Mouse (Mus musculus): ENCODE measurements around the gene Plxdc2. TPM values are rescaled to one million over a fixed set of nuclear protein-coding genes. Genes with fewer than 3 reads are reported as not detected.

The Plxdc2 gene
- polyA plus RNA-seq, 1 experiment from 2014 or later, result 20.1 TPM

DNA sequence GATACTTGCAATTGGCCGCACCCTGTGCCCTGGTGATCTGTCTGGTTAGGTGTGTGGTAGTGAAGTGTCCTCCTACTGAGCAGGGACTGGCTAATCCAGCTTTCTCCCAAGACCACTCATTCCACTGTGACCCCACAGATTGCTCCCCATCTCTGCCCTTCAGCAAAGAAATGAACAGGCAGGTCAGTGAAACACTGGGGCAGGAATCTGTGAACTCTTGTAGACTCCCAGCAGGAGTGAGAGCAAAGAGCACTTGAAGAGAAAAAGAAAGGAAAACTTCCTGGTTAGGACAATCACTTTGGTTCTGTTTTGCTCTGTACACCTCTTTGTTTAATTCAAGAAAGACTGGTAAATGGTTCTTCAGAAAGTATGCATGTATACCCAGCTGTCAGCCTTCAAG lies 1.8 kb downstream of the Plxdc2 start:
- Histone ChIP-seq H3K4me2 (ENCODE audit: low read depth, low read length) (peak overlapping the region; percentile 78), H3K9ac (ENCODE audit: low read length) (peak overlapping the region; percentile 65), H3K36me3 (ENCODE audit: control insufficient read depth, insufficient read depth) (no peaks in the 10 kb centered on the region), H3K9me3 (replicated peaks; ENCODE audit: control insufficient read depth, low read length) (no peaks in the 10 kb centered on the region), H3K4me1 (ENCODE audit: control insufficient read depth, insufficient read depth, low read length) (peaks cover 9% of the 10 kb centered on the region), H3K27ac (ENCODE audit: low read length) (no peak overlapping the region), H3K4me3 (ENCODE audit: low read length) (peak overlapping the region; percentile 86), H3K27me3 (ENCODE audit: control insufficient read depth, insufficient read depth, low read length) (no peaks in the 10 kb centered on the region)
- whole genome bisulfite sequencing, result 40% methylated on average over 1 of the region's 1 CpGs
- ATAC-seq (replicated peaks; ENCODE audit: extremely low read depth, insufficient read depth, low FRiP score), result no peak

DNA sequence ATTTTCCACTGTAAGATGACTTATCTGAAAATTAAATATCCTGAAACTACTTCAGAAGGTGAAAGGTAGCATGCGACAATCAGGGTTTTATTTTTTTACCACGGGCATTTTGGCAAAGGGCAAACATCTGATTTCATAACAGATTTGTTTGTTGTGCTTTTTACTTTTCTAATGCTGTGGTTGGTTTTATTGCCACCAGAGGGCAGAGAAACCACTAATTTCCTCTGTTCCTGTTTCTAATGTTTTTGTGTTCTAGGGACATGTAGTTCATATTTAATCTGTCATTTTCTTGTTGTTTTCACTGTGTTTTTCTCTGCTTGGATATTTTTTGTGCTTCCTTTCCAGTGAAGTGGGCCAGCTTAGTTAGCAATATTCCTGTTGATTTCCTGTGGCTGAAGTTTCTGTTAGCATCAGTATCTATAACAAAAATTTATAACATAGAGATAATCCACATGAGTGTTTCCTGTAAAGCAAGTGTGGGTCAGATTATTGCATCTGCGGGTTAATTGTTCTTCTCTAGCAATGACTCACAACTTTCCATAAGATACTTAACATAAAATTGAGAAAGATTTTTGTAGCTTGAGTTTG lies 3.3 kb downstream of the Plxdc2 start:
- 36% methylated on average over 3 of the region's 3 CpGs for WGBS
- Histone ChIP-seq H3K27ac (ENCODE audit: low read length) (no peak overlapping the region), H3K4me1 (ENCODE audit: control insufficient read depth, insufficient read depth, low read length) (peaks cover 9% of the 10 kb centered on the region), H3K36me3 (ENCODE audit: control insufficient read depth, insufficient read depth) (no peaks in the 10 kb centered on the region), H3K4me3 (ENCODE audit: low read length) (no peak overlapping the region), H3K9me3 (replicated peaks; ENCODE audit: control insufficient read depth, low read length) (no peaks in the 10 kb centered on the region), H3K9ac (ENCODE audit: low read length) (no peak overlapping the region), H3K27me3 (ENCODE audit: control insufficient read depth, insufficient read depth, low read length) (no peaks in the 10 kb centered on the region), H3K4me2 (ENCODE audit: low read depth, low read length) (no peak overlapping the region)
- ATAC-seq (replicated peaks; ENCODE audit: extremely low read depth, insufficient read depth, low FRiP score), result no peak

DNA sequence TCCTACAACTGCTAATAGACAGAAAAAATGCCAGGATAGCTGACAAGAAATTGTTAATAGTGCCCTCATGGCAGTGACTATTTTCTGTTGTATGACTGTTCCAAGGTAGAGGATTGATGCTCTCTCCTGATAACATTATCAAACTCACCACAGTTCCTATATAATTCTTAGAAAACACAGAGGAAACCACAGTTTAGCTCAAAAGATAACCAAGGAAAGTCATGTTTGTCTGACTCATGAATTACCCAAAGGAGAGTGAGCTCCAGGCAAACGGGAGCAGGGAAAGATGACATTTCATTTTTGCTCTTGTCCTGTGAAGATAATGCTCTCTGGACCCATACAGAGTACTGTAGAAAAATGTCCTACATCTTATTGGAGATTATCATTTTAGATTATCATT lies 8.6 kb downstream of the Plxdc2 start:
- H3K27ac ChIP-seq (ENCODE audit: low read length), result no peak overlapping the region
- H3K9me3 ChIP-seq (replicated peaks; ENCODE audit: control insufficient read depth, low read length), result no peaks in the 10 kb centered on the region
- H3K4me1 ChIP-seq (ENCODE audit: control insufficient read depth, insufficient read depth, low read length), result 0 out of 2 replicates have a peak, but pooled peaks cover 9% of the 10 kb centered on the region
- H3K4me3 ChIP-seq (ENCODE audit: low read length), result no peak overlapping the region
- H3K36me3 ChIP-seq (ENCODE audit: control insufficient read depth, insufficient read depth), result no peaks in the 10 kb centered on the region
- H3K9ac ChIP-seq (ENCODE audit: low read length), result no peak overlapping the region
- no peak for ATAC-seq (replicated peaks; ENCODE audit: extremely low read depth, insufficient read depth, low FRiP score)
- H3K27me3 ChIP-seq (ENCODE audit: control insufficient read depth, insufficient read depth, low read length), result no peaks in the 10 kb centered on the region
- H3K4me2 ChIP-seq (ENCODE audit: low read depth, low read length), result no peak overlapping the region
- 63% methylated on average over 1 of the region's 1 CpGs for WGBS

DNA sequence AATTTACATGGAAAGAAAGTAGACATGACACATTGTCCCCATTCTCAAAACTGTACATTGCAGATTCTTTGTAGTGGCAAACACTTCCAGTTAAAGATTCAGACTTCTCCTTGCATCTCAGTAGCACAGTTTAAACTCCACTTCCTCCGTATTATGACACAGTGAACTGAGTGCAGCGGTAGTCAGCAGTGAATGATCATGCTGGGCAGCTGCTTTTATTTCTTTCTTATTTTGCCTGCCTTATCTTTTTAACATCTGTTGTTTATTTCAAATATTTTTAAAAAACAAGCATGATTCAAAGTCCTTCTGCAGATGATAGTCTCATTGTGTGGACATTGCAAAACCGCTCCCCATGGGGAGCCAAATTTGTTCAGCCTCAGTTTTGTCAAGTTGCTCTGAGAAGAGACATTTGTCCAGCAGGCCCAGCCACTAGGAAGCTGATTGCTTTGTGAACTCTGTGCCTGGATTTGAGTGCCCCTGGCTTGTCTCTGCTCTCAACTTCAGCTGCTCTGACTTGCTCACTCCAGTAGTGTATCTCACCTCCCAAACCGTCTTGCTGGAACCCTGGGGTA lies 9.8 kb downstream of the Plxdc2 start:
- ATAC-seq (replicated peaks; ENCODE audit: extremely low read depth, insufficient read depth, low FRiP score), result no peak
- WGBS, result 58% methylated on average over 4 of the region's 4 CpGs
- H3K27me3 ChIP-seq (ENCODE audit: control insufficient read depth, insufficient read depth, low read length), result no peaks in the 10 kb centered on the region
- no peaks in the 10 kb centered on the region for H3K9me3 ChIP-seq (replicated peaks; ENCODE audit: control insufficient read depth, low read length)
- no peak overlapping the region for H3K4me2 ChIP-seq (ENCODE audit: low read depth, low read length)
- H3K4me1 ChIP-seq (ENCODE audit: control insufficient read depth, insufficient read depth, low read length), result 0 out of 2 replicates have a peak, but pooled peaks cover 9% of the 10 kb centered on the region
- H3K9ac ChIP-seq (ENCODE audit: low read length), result no peak overlapping the region
- H3K36me3 ChIP-seq (ENCODE audit: control insufficient read depth, insufficient read depth), result no peaks in the 10 kb centered on the region
- H3K27ac ChIP-seq (ENCODE audit: low read length), result no peak overlapping the region
- no peak overlapping the region for H3K4me3 ChIP-seq (ENCODE audit: low read length)

DNA sequence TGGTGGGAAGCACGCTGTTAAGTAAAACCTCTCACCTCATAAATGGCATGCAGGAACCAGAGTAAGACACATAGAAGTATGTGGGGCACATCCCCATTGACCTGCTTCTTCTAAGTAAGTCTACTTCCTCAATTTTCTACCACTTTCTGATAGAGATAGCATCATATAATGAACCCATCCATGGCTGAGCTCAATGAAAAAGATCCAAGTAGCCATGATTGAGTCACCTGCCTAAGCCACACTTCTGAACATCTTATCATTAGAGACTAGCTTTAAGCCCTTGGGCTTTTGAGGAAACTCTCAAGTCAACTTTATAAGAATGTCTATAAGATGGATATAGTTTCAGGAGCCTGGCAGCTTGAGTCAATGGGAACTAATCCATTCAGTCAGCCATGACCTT lies 14.3 kb downstream of the Plxdc2 start:
- Histone ChIP-seq H3K4me2 (ENCODE audit: low read depth, low read length) (no peak overlapping the region), H3K27ac (ENCODE audit: low read length) (no peak overlapping the region), H3K9me3 (replicated peaks; ENCODE audit: control insufficient read depth, low read length) (no peaks in the 10 kb centered on the region), H3K27me3 (ENCODE audit: control insufficient read depth, insufficient read depth, low read length) (no peaks in the 10 kb centered on the region), H3K9ac (ENCODE audit: low read length) (no peak overlapping the region), H3K36me3 (ENCODE audit: control insufficient read depth, insufficient read depth) (no peaks in the 10 kb centered on the region), H3K4me1 (ENCODE audit: control insufficient read depth, insufficient read depth, low read length) (0 out of 2 replicates have a peak, but pooled peaks cover 3% of the 10 kb centered on the region), H3K4me3 (ENCODE audit: low read length) (no peak overlapping the region)
- ATAC-seq (replicated peaks; ENCODE audit: extremely low read depth, insufficient read depth, low FRiP score), result no peak
- WGBS, result 84% methylated on average over 1 of the region's 1 CpGs

DNA sequence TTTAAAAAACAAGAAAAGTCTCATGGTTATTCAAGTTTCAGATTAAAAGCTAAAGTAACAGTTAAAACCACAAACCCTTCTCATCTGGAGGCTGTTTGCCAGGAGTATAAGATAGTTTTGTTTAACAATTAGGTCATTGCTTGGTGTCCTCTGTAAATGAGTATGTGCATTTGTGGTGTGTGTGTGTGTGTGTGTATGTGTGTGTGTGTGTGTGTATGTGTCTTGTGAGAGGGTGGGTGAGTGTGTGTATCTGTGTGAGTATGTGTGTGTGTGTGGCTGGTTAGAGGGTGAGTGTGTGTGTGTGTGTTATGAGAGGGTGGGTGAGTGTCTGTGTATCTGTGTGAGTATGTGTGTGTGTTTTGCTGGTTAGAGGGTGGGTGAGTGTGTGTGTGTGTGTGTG lies 18.2 kb downstream of the Plxdc2 start:
- Histone ChIP-seq H3K4me2 (ENCODE audit: low read depth, low read length) (no peak overlapping the region), H3K9me3 (replicated peaks; ENCODE audit: control insufficient read depth, low read length) (no peaks in the 10 kb centered on the region), H3K4me3 (ENCODE audit: low read length) (no peak overlapping the region), H3K4me1 (ENCODE audit: control insufficient read depth, insufficient read depth, low read length) (no peaks in the 10 kb centered on the region), H3K36me3 (ENCODE audit: control insufficient read depth, insufficient read depth) (no peaks in the 10 kb centered on the region), H3K9ac (ENCODE audit: low read length) (no peak overlapping the region), H3K27me3 (ENCODE audit: control insufficient read depth, insufficient read depth, low read length) (no peaks in the 10 kb centered on the region), H3K27ac (ENCODE audit: low read length) (no peak overlapping the region)
- no peak; the same call in 1 of the 2 replicates for ATAC-seq (replicated peaks; ENCODE audit: extremely low read depth, insufficient read depth, low FRiP score)

DNA sequence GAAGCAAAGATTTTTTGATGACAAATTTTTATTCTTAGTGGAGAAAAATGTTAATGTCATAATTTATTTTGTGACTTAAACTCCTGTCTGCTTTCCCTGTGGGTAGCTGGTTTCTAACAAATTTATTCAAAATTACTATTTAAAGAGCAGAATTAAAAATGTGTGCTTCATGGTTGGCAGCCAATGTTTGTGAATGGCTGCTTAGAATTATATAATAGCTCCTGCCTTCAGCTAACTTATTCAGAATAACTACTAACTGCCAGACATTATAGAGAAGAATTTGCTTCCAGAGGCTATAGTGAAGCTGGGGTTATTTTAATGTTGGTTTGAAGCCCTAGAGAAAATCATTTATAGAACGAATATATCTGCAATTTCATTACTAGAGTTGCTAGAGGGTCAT lies 30.1 kb downstream of the Plxdc2 start:
- Histone ChIP-seq H3K27me3 (ENCODE audit: control insufficient read depth, insufficient read depth, low read length) (no peaks in the 10 kb centered on the region), H3K27ac (ENCODE audit: low read length) (no peak overlapping the region), H3K4me1 (ENCODE audit: control insufficient read depth, insufficient read depth, low read length) (no peaks in the 10 kb centered on the region), H3K4me3 (ENCODE audit: low read length) (no peak overlapping the region), H3K4me2 (ENCODE audit: low read depth, low read length) (no peak overlapping the region), H3K36me3 (ENCODE audit: control insufficient read depth, insufficient read depth) (no peaks in the 10 kb centered on the region), H3K9me3 (replicated peaks; ENCODE audit: control insufficient read depth, low read length) (no peaks in the 10 kb centered on the region), H3K9ac (ENCODE audit: low read length) (no peak overlapping the region)
- ATAC-seq (replicated peaks; ENCODE audit: extremely low read depth, insufficient read depth, low FRiP score), result no peak
- WGBS, result 48% methylated on average over 1 of the region's 1 CpGs

DNA sequence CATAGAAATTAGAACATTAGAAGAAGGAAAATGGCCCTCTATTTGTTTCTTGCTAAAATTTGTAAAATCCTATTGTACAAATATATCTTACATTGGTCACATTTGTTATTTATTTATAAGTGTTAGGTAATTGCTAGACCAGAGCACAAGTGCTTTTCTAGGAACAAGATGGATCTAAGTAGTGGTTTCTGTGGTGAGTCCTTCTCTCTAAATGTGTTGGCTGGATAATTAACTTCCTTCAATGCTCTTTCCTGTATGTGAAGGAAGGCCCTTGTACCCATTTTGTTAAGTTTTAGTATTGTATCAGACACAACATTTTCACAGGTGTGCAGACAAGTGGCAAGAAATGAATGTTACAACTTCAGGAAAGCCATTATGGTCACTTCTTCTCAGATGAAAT lies 30.6 kb downstream of the Plxdc2 start:
- Histone ChIP-seq H3K4me2 (ENCODE audit: low read depth, low read length) (no peak overlapping the region), H3K9me3 (replicated peaks; ENCODE audit: control insufficient read depth, low read length) (no peaks in the 10 kb centered on the region), H3K27me3 (ENCODE audit: control insufficient read depth, insufficient read depth, low read length) (no peaks in the 10 kb centered on the region), H3K4me3 (ENCODE audit: low read length) (no peak overlapping the region), H3K9ac (ENCODE audit: low read length) (no peak overlapping the region), H3K4me1 (ENCODE audit: control insufficient read depth, insufficient read depth, low read length) (no peaks in the 10 kb centered on the region), H3K27ac (ENCODE audit: low read length) (no peak overlapping the region), H3K36me3 (ENCODE audit: control insufficient read depth, insufficient read depth) (no peaks in the 10 kb centered on the region)
- no peak for ATAC-seq (replicated peaks; ENCODE audit: extremely low read depth, insufficient read depth, low FRiP score)

DNA sequence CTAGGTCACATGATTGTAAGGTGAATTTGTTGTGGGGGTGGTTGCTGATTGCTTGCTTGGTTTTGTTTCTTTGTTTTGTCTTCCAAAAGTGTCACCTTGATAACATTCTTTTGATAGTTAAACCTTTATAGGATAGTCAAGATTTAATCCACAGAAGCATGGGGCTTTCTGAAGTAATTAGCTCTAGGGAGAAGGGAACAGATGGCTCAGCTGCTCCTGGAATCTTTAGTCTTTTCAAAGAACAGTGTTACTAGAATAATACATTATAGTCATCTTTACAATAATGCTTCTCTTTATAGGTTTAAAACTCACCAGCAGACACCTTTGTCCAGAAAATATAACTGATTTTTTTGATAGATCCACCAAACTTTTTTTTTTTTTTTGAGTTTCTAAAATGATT lies 31.7 kb downstream of the Plxdc2 start:
- H3K4me2 ChIP-seq (ENCODE audit: low read depth, low read length), result no peak overlapping the region
- H3K27ac ChIP-seq (ENCODE audit: low read length), result no peak overlapping the region
- ATAC-seq (replicated peaks; ENCODE audit: extremely low read depth, insufficient read depth, low FRiP score), result no peak
- no peaks in the 10 kb centered on the region for H3K36me3 ChIP-seq (ENCODE audit: control insufficient read depth, insufficient read depth)
- H3K4me1 ChIP-seq (ENCODE audit: control insufficient read depth, insufficient read depth, low read length), result no peaks in the 10 kb centered on the region
- no peak overlapping the region for H3K4me3 ChIP-seq (ENCODE audit: low read length)
- no peak overlapping the region for H3K9ac ChIP-seq (ENCODE audit: low read length)
- H3K27me3 ChIP-seq (ENCODE audit: control insufficient read depth, insufficient read depth, low read length), result no peaks in the 10 kb centered on the region
- no peaks in the 10 kb centered on the region for H3K9me3 ChIP-seq (replicated peaks; ENCODE audit: control insufficient read depth, low read length)

All from heart, embryonic 16.5 days (tissue).